Mouse (Mus musculus) myocyte (in vitro differentiated cells): ENCODE results near the gene Olfr1395. TPM values are rescaled to one million over a fixed set of nuclear protein-coding genes. Genes with fewer than 3 reads are reported as not detected.

ENCODE experiments used
- H3K27me3 ChIP-seq: one replicate; pipeline ENCODE4 v1.6.1; 2011; ENCODE audit not compliant: control insufficient read depth, insufficient read depth, insufficient read length
- H3K36me3 ChIP-seq: one replicate; pipeline ENCODE4 v1.6.1; 2011; ENCODE audit not compliant: control insufficient read depth, insufficient read depth
- H3K4me2 ChIP-seq: one replicate; pipeline ENCODE4 v1.6.1; 2011; ENCODE audit warnings: low read depth, control low read depth
- H3K4me3 ChIP-seq: one replicate; pipeline ENCODE4 v1.5.1; 2011; ENCODE audit warnings: mild to moderate bottlenecking, control low read depth, moderate library complexity
- H3K79me2 ChIP-seq: one replicate; pipeline ENCODE4 v1.6.1; 2011; ENCODE audit not compliant: control insufficient read depth, insufficient read depth
- H3ac ChIP-seq: one replicate; pipeline ENCODE4 v1.6.1; 2011; ENCODE audit not compliant: control insufficient read depth, insufficient read length
- CEBPB ChIP-seq: IDR thresholded peaks from 2 replicates; pipeline ENCODE4 v1.6.1; 2011; ENCODE audit warnings: mild to moderate bottlenecking, moderate library complexity; ENCODE audit not compliant: poor library complexity, insufficient read depth, severe bottlenecking
- E2F4 ChIP-seq: IDR thresholded peaks from one replicate; pipeline ENCODE4 v1.6.1; 2011; ENCODE audit warnings: mild to moderate bottlenecking, control low read depth, moderate library complexity; ENCODE audit not compliant: insufficient read depth
- MAX ChIP-seq: IDR thresholded peaks from one replicate; pipeline ENCODE4 v1.6.1; 2011; ENCODE audit warnings: low read depth, mild to moderate bottlenecking, control low read depth
- MYOD1 ChIP-seq, 3 experiments: IDR thresholded peaks; one replicate each; pipeline ENCODE4 v1.6.1; 2011; ENCODE audit warnings: control low read depth in 2 of 3, low read depth in 2 of 3, mild to moderate bottlenecking in 2 of 3, moderate library complexity in 1 of 3; ENCODE audit not compliant: insufficient read length in 2 of 3, control insufficient read depth in 1 of 3
- MYOG ChIP-seq, 3 experiments: IDR thresholded peaks; one replicate each; pipeline ENCODE4 v1.6.1; 2011; ENCODE audit warnings: control low read depth in 2 of 3, low read depth in 2 of 3, mild to moderate bottlenecking in 2 of 3; ENCODE audit not compliant: insufficient read length in 2 of 3, control insufficient read depth in 1 of 3, insufficient read depth in 1 of 3
- POLR2A ChIP-seq: IDR thresholded peaks from one replicate; pipeline ENCODE4 v1.6.1; 2011; ENCODE audit warnings: low read depth, mild to moderate bottlenecking, control low read depth, moderate library complexity; ENCODE audit not compliant: insufficient read length
- POLR2AphosphoS2 ChIP-seq: IDR thresholded peaks from one replicate; pipeline ENCODE4 v1.6.1; 2011; ENCODE audit warnings: low read depth, control low read depth; ENCODE audit not compliant: insufficient read length
- REST ChIP-seq: IDR thresholded peaks from one replicate; pipeline ENCODE4 v1.6.1; 2011; ENCODE audit warnings: mild to moderate bottlenecking, control low read depth, moderate library complexity; ENCODE audit not compliant: insufficient read depth, insufficient read length
- SRF ChIP-seq: IDR thresholded peaks from one replicate; pipeline ENCODE4 v1.6.1; 2011; ENCODE audit warnings: low read depth; ENCODE audit not compliant: control insufficient read depth, insufficient read length
- TCF12 ChIP-seq: IDR thresholded peaks from one replicate; pipeline ENCODE4 v1.6.1; 2011; ENCODE audit warnings: mild to moderate bottlenecking, control low read depth; ENCODE audit not compliant: poor library complexity, insufficient read depth, severe bottlenecking
- TCF3 ChIP-seq: IDR thresholded peaks from one replicate; pipeline ENCODE4 v1.6.1; 2011; ENCODE audit warnings: low read depth, control low read depth; ENCODE audit not compliant: insufficient read length
- USF1 ChIP-seq: IDR thresholded peaks from one replicate; pipeline ENCODE4 v1.6.1; 2011; ENCODE audit warnings: low read depth, mild to moderate bottlenecking, control low read depth, moderate library complexity
- polyA plus RNA-seq: library from polyadenylated mRNA; unstranded; fragments of >200 nt; fragmentation: generic; extraction: Trizol; gene quantifications from one replicate; pipeline ENCODE4 v1.2.1, GENCODE M21; 2012; ENCODE audit warnings: missing spikeins

Gene Olfr1395
- polyA plus RNA-seq, 1 experiment, result not detected

DNA sequence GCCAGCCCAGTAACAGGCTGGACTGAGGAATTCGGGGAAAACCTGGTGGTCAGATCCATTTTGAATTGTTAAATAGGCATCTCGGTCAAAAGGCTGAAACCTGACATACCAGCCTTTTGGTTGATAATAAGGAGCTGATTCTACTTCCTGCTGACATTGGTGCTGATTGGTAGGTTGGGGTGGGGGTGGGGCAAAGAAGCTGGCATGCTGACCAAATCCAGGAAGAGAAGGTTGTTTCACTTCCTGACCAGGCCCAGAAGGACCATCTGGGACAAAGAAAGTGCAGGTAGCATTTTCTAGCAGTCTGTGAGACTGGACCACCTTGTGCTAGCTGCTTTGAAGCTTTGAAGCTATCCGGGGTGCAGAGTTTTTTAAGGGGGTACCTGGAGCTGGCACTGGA is 41.7 kb upstream of the Olfr1395 start:
- H3ac ChIP-seq, result no peak overlapping the region
- H3K27me3 ChIP-seq, result no peaks in the 10 kb centered on the region
- TF ChIP-seq TCF3 (no peak), POLR2AphosphoS2 (no peak), MYOG (IDR thresholded peaks at IDR 0.05; ENCODE audit: control insufficient read depth in 1 of 3, insufficient read depth in 1 of 3, insufficient read length in 2 of 3, low read depth in 2 of 3) (no peak), MAX (no peak), TCF12 (no peak), POLR2A (no peak), E2F4 (no peak), CEBPB (no peak), USF1 (no peak), SRF (no peak), REST (no peak), MYOD1 (IDR thresholded peaks at IDR 0.05; ENCODE audit: control insufficient read depth in 1 of 3, insufficient read length in 2 of 3, low read depth in 2 of 3) (no peak)
- no peak overlapping the region for H3K4me3 ChIP-seq
- no peaks in the 10 kb centered on the region for H3K36me3 ChIP-seq
- H3K4me2 ChIP-seq, result no peak overlapping the region
- no peaks in the 10 kb centered on the region for H3K79me2 ChIP-seq

DNA sequence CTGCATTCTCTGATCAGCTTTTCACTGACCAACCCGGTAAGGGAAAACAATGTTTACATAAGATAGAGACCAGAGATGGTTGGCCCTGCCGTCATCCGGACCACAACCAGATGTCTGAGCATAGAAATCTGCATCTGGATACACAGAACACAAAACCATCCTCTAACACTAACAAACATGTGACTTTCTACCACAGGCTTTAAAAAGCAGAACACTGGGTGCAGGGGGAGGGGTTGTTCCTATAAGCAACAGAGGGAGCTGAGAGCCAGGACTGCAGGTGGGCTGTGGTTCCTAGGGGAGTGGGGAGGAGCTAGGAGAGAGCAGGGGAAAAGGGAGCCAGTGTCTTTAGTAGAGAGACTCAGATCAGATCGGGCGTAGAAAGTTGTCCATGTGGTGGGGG is 40.6 kb upstream of the Olfr1395 start:
- Histone ChIP-seq H3K4me3 (no peak overlapping the region), H3ac (no peak overlapping the region), H3K79me2 (no peaks in the 10 kb centered on the region), H3K4me2 (no peak overlapping the region), H3K27me3 (no peaks in the 10 kb centered on the region), H3K36me3 (no peaks in the 10 kb centered on the region)
- TF ChIP-seq CEBPB, result no peak
- no peak for TF ChIP-seq TCF12
- TF ChIP-seq REST, result no peak
- no peak for TF ChIP-seq MYOG (IDR thresholded peaks at IDR 0.05; ENCODE audit: control insufficient read depth in 1 of 3, insufficient read depth in 1 of 3, insufficient read length in 2 of 3, low read depth in 2 of 3)
- TF ChIP-seq POLR2AphosphoS2, result no peak
- no peak for TF ChIP-seq USF1

DNA sequence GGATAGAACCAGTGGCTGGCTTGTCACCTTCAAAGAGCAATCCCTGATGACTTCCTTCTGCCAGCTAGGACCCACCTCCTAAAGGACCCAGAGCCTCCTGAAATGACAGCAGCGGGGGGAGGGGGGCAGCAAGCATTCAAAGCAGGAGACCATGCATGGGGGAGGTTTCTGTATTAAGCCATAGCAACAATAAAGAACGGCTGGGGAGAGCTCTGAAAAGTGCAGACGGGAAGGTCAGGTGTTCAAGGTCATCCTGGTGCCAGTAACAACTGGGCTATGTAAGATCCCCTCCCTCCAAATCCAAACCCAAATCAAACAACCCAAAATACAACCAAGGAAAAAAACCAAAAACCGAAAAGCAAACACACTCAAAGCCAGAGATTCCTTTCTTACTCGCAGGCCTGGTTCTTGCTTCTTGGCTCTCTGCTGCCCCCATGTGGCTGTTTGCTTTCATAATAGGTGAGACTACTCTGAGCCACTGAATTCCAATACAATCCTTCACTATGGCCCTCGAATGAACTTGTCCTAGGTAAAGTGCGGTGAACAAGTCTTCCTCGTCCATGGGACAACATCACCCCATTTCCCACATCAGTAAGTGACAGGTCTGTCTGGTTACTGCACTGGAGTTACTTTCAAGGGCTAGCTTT is 38.9 kb upstream of the Olfr1395 start:
- no peak overlapping the region for H3K4me3 ChIP-seq
- no peak overlapping the region for H3ac ChIP-seq
- no peaks in the 10 kb centered on the region for H3K79me2 ChIP-seq
- H3K4me2 ChIP-seq, result no peak overlapping the region
- H3K27me3 ChIP-seq, result no peaks in the 10 kb centered on the region
- H3K36me3 ChIP-seq, result no peaks in the 10 kb centered on the region
- TF ChIP-seq POLR2A (no peak), CEBPB (no peak), MYOG (IDR thresholded peaks at IDR 0.05; ENCODE audit: control insufficient read depth in 1 of 3, insufficient read depth in 1 of 3, insufficient read length in 2 of 3, low read depth in 2 of 3) (no peak), POLR2AphosphoS2 (no peak), TCF3 (no peak), MAX (no peak)

DNA sequence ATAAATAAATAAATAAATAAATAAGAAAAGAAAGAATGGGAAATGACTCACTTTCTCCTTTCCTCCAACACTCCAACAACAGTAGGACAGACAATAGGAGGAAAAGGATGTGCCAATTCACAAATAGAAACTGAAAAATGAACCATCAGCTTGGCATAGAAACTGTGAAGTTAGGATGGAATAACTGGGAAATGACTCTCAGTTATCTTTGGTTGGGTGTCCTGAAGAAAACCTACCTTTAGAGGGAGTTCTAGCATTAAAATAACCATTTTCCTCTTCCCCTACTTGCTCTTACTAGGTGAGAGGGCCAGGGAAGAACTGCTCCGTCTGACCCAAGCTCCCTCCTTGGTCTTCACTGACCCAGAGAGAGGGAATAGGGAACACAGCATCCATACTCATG is 36.3 kb upstream of the Olfr1395 start:
- Histone ChIP-seq H3K36me3 (no peaks in the 10 kb centered on the region), H3K27me3 (no peaks in the 10 kb centered on the region), H3K79me2 (no peaks in the 10 kb centered on the region), H3K4me3 (no peak overlapping the region), H3ac (no peak overlapping the region), H3K4me2 (no peak overlapping the region)
- TF ChIP-seq TCF3 (no peak), REST (no peak), POLR2A (no peak), MYOG (IDR thresholded peaks at IDR 0.05; ENCODE audit: control insufficient read depth in 1 of 3, insufficient read depth in 1 of 3, insufficient read length in 2 of 3, low read depth in 2 of 3) (no peak), MYOD1 (IDR thresholded peaks at IDR 0.05; ENCODE audit: control insufficient read depth in 1 of 3, insufficient read length in 2 of 3, low read depth in 2 of 3) (no peak)

GRCm38 (mm10) chr11:49107650-49108537 is 34.2 kb upstream of the Olfr1395 start:
- Histone ChIP-seq H3K36me3 (no peaks in the 10 kb centered on the region), H3K79me2 (no peaks in the 10 kb centered on the region), H3K27me3 (no peaks in the 10 kb centered on the region), H3K4me2 (no peak overlapping the region), H3ac (no peak overlapping the region), H3K4me3 (no peak overlapping the region)
- TF ChIP-seq TCF12 (no peak), REST (no peak), MYOG (IDR thresholded peaks at IDR 0.05; ENCODE audit: control insufficient read depth in 1 of 3, insufficient read depth in 1 of 3, insufficient read length in 2 of 3, low read depth in 2 of 3) (no peak), TCF3 (no peak), E2F4 (no peak), SRF (no peak), MYOD1 (IDR thresholded peaks at IDR 0.05; ENCODE audit: control insufficient read depth in 1 of 3, insufficient read length in 2 of 3, low read depth in 2 of 3) (no peak), USF1 (no peak), CEBPB (no peak), MAX (no peak), POLR2A (no peak)
